Mouse (Mus musculus) c-Kit-positive CD71-positive TER-119-positive erythroid progenitor cells, embryonic 14.5 days (primary cell): ENCODE results near the gene Ppl.

Source experiments
- DNase-seq: peaks from one replicate; pipeline ENCODE4 v3.0.0-alpha.2; 2013; ENCODE audit warnings: low spot score

The Ppl gene

GRCm38 (mm10) chr16:5132401-5132801, at the start of gene Ppl:
Gene Ppl (minus strand): TSS chr16:5132421.
- DNase-seq = no peak

- DNase-seq = no peak
These were observed 40.4 kb upstream of the Ppl start for GRCm38 (mm10) chr16:5172636-5173035.

- DNase-seq = no peak
These were observed 36.6 kb upstream of the Ppl start for GRCm38 (mm10) chr16:5168829-5169228.

GRCm38 (mm10) chr16:5168038-5168437, 35.8 kb upstream of the Ppl start:
- no peak for DNase-seq

GRCm38 (mm10) chr16:5164327-5164726, 32.1 kb upstream of the Ppl start:
- no peak for DNase-seq

- no peak for DNase-seq
These were observed 27.0 kb upstream of the Ppl start for GRCm38 (mm10) chr16:5159248-5159647.

- no peak for DNase-seq
These were observed 24.9 kb upstream of the Ppl start for GRCm38 (mm10) chr16:5157113-5157512.

- DNase-seq = no peak
These were observed 24.3 kb upstream of the Ppl start for GRCm38 (mm10) chr16:5156495-5156894.

- DNase-seq = no peak
These were observed 22.8 kb upstream of the Ppl start for GRCm38 (mm10) chr16:5155014-5155413.

GRCm38 (mm10) chr16:5153299-5154026, 21.2 kb upstream of the Ppl start:
- no peak for DNase-seq

- no peak for DNase-seq
These were observed 18.3 kb upstream of the Ppl start for GRCm38 (mm10) chr16:5150544-5150943.

- no peak for DNase-seq
These were observed 14.8 kb upstream of the Ppl start, which contains the start of gene Sec14l5 for GRCm38 (mm10) chr16:5147037-5147385. Gene Sec14l5 (plus strand): TSS chr16:5147109.

GRCm38 (mm10) chr16:5146367-5147036, 14.3 kb upstream of the Ppl start:
- peak; percentile 33 for DNase-seq

GRCm38 (mm10) chr16:5145570-5145969, 13.3 kb upstream of the Ppl start:
- peak; percentile 72 for DNase-seq

- no peak for DNase-seq
These were observed 7.5 kb upstream of the Ppl start for GRCm38 (mm10) chr16:5139741-5140140.

- DNase-seq = no peak
These were observed 4.9 kb upstream of the Ppl start for GRCm38 (mm10) chr16:5137006-5137540.

- DNase-seq = no peak
These were observed 4.3 kb upstream of the Ppl start for GRCm38 (mm10) chr16:5136505-5136904.

GRCm38 (mm10) chr16:5135551-5136261, 3.5 kb upstream of the Ppl start:
- no peak for DNase-seq

- no peak for DNase-seq
These were observed 2.6 kb upstream of the Ppl start for GRCm38 (mm10) chr16:5134623-5135330.

- DNase-seq = no peak
These were observed 834 bp downstream of the Ppl start for GRCm38 (mm10) chr16:5131251-5131922.

GRCm38 (mm10) chr16:5130766-5131165, 1.5 kb downstream of the Ppl start:
- DNase-seq = no peak

GRCm38 (mm10) chr16:5130196-5130595, 2.0 kb downstream of the Ppl start:
- DNase-seq = no peak
